Mouse (Mus musculus) cerebellum, postnatal 4 days (tissue): Measurements from ENCODE around the gene Lsm7.
A peak's percentile ranks its signal among the peaks of the same experiment; 100 is the strongest.
"Not testable (repeated sequence)": the region's sequence is repeated elsewhere in the genome, so short reads cannot be mapped to it uniquely, and the experiment has no call there.

Experiments used
- DNase-seq, 2 experiments: peaks; one replicate each; pipeline ENCODE4 v3.0.0; 2022; ENCODE audit warnings: low spot score in 2 of 2, mixed read lengths in 1 of 2

Gene Lsm7

GRCm38 (mm10) chr10:80836949-80837379, 18.0 kb downstream of the Lsm7 start:
- DNase-seq = peak in 1 of 2 experiments; percentile 41

GRCm38 (mm10) chr10:80835617-80836016, 19.4 kb downstream of the Lsm7 start:
- no peak for DNase-seq

DNA sequence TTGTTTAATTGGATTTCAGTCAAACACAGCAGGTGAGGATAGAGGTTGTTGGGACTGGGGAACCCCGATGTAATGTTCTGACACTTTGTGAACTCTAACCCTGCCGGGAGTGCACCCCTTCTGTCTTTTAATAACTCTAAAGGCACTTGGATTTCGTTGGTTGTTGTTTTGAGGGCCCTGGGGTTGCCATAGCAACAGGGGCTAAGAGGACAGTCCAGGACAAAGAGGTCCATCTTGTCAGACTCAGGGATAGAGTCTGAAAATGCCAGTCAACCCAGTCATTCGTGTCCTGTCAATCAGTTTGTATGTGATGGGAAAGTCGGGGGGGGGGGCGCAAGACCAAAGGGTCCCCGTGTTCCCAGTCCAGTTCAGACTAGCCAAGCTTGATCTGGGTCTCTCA, 22.2 kb downstream of the Lsm7 start:
- DNase-seq = no peak

GRCm38 (mm10) chr10:80831136-80831535, 23.9 kb downstream of the Lsm7 start:
- no peak for DNase-seq

GRCm38 (mm10) chr10:80829359-80830278, 25.4 kb downstream of the Lsm7 start:
- DNase-seq = no peak

DNA sequence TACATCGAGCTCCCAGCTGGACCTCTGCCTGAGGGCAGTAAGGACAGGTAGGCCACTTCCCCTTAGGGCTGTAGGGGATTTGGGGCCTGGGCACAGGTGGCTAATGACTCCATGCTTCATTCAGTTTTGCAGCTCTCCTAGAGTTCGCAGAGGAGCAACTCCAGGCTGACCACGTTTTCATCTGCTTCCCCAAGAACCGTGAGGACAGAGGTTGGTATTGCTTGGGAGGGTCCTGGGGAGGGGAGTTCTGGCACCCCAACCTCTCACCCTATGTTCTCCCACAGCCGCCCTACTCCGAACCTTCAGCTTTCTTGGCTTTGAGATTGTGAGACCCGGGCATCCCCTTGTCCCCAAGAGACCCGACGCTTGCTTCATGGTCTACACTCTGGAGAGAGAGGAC, 26.4 kb downstream of the Lsm7 start:
- not testable (repeated sequence) for DNase-seq

DNA sequence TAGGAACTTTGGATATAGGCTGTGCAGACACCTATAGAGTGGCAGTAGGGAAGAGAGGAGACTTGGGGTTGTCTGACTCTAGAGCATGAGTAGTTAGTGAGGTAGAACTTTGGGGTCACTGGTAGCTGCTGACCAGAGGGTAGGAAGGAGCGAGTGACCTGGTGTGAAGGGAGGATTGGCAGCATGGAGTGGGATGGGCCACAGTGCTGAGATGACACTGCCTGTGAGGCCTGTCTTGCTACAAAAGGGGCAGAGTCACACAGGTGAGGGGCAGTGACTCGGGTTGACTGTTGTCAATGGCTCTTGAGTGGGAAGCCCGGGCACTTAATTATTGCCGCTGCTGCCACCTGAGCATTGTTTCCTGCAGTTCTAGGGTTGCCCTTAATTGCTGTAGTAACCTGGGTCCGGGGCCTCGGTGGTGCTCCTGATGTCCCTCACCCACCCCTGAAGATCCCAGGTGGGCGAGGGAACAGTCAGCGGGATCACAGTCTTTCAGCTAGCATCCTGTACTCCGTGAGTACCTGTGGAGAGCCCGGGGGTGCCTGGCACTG, 27.1 kb downstream of the Lsm7 start:
- DNase-seq = no peak

DNA sequence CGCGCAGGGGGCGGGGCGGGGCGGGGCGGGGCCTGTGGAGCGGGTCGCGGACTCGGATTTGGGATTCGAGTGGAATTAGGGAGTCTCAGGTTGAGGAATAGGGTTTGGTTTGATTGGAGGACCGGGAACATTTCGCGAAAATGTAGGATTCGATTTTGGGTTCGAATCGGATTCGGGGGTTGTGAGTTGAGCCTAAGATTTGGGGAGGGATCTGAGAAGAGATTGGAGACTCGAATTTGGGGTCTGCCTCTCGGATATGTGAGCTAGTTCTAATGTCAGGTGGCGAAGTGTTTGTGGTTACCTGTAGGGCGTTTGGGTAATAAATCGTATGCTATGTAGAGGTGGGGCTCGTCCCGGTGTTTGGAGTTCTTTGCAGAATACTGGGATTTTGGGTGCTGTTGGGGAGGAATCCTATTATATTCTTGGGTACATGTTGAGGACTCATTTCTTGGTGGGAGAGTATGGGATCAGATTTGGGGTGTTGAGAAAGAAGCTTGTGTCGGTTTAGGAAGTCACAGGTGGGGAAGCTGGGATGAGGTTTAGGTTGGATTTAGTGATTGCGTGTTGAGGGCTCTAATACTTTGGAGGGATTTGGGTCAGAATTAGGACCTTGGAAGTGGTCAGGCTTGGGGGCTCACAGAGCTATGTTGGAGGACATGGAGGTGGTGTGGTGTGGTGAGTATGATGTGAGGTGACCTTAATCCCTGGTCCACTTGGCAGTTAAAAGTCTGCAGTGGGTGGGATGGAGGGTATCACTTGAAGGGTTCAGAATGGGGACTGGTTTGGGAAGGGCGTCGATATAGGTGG, 27.7 kb downstream of the Lsm7 start:
- no peak for DNase-seq

- DNase-seq = peak; percentile 97 to 99
Observed at GRCm38 (mm10) chr10:80826151-80827062, 28.6 kb downstream of the Lsm7 start, which contains the start of gene Oaz1. Gene Oaz1 (plus strand): TSS chr10:80826656.

GRCm38 (mm10) chr10:80824827-80825226, 30.2 kb downstream of the Lsm7 start:
- DNase-seq = no peak

DNA sequence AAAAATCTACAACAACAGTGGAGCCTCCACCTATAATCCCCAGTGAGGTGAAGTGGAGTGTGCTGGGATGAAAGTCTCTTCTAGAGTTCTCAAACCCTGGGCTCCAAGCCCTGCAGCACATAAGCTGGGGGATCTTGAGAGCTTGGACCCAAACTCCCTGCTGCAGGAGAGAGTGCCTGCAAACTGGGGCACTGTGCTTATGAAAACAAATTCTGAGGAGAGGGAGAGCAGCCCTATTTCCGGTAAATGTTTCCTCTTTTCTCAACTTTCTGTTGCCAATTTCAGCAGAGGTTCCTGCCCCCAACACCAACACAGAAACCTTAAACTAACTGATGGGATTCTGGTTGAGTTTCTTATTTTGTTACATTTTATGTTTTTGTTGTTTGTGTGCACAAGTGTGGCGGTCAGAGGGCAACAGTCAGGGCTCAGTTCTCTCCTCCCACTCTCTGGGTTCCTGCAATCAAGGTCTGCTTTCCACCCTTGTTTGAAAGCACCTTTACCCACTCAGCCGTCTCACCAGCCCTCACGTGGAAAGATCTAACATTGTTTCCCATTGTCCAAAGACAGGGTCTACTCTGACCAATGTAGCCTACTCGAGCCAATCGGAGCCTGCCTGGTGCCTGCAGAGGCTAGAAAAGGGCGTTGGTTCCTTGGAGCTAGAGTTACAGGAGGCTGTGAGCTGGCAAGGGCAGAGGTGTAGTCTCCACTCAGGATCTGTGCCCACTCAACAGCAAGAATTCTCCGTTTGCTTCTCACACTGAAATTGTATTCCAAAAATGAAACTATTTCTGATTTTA, 31.0 kb downstream of the Lsm7 start:
- no peak for DNase-seq

DNA sequence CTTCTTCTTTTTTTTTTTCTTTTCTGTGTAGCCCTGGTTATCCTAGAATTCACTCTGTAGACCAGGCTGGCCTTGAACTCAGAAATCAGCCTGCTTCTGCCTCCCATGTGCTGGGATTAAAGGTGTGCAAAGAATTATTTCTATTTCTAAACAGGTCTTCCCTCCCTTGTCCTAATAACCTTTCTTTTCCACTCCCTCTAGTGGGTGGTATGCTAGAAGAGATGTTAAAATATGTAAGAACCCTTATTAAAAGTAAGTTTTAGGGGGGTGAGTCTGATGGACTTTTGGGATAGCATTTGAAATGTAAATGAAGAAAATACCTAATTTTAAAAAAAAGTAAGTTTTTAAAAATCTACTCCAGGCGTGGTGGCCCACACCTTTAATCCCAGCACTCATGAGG, 31.7 kb downstream of the Lsm7 start:
- no peak for DNase-seq

DNA sequence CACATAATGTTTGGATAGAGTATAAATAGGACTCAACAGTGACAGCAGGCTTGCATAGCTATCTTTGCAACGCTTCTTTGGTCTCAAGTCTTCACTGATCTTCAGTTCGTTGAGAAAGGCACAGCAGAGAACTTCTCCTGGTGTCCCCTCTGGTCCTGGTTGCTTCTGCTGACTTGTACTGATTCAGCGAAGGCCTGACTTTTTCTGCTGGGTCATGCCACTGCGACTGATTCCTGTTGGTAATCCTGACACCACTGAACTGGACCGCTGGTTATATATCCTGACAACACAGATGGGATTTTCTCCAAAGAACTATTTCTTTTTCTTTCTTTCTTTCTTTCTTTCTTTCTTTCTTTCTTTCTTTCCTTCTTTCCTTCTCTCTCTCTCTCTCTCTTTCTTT, 32.5 kb downstream of the Lsm7 start:
- DNase-seq = no peak

GRCm38 (mm10) chr10:80821991-80822390, 33.0 kb downstream of the Lsm7 start:
- no peak for DNase-seq

DNA sequence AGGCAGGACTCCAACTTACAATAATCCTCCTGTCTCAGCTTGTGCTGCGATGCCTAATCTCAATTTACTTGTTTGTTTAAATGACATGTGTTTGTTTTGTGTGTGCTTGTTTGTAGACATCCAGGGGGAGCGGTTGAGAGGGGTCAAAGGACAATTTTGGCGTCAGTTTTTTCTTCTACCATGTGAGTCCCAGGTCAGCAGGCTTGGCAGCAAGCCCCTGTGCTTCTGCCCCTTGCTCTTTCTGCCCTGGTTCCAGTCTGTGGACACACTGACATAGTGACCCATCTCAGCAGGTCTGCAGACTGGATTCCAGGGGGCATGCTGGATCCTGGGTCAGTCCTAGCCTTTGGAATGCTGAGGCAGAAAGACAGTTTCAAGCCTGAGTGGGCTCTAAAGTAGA, 35.6 kb downstream of the Lsm7 start:
- DNase-seq = no peak

DNA sequence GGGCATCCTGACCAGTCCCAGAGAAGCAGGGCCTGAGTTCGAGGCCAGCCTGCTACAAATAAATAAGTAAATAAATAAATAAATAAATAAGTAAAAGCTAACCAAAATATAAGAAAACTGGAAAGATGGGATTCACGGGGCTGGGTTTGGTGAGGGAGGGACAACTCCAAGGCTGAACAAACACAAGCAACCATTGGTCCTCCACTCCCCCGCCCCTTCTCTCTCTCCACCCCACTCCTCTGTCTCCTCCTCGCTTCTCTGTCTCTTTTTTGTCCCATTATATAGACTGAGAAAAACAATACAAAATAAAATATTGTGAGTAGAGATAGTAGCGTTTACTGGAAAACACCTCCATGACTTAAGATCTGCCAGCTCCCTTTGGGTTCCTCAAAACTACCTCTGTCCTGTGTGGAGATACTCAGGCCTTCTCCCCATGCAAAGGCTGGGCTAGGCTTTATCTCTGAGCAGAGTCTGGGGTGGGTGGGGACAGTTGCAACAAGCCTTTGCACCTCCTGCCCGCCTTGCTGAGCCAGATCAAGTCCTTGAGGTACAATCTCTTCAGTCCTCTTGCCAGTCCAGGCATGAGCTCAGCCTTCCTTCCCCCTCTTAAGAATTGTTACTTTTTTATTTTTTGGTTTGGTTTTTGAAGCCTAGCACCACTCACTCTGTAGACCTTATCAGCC, 36.3 kb downstream of the Lsm7 start:
- no peak for DNase-seq

DNA sequence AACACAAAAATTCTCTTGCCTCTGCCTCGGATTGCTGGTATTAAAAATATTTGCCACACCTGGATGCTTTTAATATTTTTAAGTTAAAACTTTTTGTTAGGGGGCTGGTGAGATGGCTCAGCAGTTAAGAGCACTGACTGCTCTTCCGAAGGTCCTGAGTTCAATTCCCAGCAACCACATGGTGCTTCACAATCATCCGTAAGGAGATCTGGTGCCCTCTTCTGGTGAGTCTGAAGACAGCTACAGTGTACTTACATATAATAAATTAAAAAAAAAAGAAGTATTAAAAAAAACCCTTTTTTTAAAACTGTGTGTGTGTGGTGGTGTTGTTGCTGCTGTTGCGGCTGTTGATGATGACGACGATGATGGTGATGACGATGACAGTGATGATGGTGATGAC, 37.1 kb downstream of the Lsm7 start:
- not testable (repeated sequence) for DNase-seq

DNA sequence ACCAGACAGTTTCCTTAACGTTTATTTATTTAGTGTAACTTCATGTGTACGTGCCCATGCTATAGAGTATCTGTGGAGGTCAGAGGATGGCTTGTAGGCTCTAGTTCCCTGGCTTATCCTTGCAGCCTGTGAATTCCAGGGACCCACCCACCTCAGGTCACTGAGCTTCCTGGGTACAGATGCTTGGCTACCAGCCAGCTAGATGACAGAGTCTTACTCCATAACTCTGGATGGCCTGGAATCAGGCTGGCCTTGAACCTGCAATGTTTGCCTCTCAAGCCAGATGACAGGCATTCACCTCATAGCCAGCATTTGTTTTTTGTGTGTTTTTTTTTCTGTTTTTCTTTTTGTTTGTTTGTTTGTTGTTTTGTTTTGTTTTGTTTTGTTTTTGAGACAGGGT, 37.8 kb downstream of the Lsm7 start:
- no peak for DNase-seq

DNA sequence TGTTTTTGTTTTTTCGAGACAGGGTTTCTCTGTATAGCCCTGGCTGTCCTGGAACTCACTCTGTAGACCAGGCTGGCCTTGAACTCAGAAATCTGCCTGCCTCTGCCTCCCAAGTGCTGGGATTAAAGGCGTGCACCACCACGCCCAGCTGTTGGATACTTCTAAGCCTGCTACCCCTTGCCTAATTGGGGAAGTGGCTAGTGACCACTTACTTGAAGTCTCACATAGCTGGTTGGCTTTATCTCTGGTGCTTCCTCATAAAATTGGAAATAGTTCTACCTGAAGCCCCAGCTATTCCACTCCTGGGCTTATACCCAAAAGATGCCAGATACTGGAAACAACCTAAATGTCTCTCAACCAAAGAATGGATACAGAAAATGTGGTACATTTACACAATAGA, 38.7 kb downstream of the Lsm7 start:
- not testable (repeated sequence) for DNase-seq

DNA sequence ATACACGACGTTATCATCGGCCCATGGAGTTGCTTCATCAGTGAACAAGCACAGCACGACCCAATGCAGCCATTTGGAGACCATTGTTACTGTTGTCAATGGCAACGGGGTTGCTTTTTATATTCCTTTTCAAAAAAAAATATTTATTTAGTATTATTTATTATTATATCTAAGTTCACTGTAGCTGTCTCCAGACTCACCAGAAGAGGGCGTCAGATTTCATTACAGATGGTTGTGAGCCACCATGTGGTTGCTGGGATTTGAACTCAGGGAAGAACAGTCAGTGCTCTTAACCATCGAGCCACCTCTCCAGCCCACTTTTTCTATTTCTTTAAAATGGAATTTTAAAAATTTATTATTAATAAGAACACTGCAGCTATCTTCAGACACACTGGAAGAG, 40.2 kb downstream of the Lsm7 start:
- no peak for DNase-seq
